Mouse (Mus musculus): ENCODE results near the gene Txnrd1.

The Txnrd1 gene

DNA sequence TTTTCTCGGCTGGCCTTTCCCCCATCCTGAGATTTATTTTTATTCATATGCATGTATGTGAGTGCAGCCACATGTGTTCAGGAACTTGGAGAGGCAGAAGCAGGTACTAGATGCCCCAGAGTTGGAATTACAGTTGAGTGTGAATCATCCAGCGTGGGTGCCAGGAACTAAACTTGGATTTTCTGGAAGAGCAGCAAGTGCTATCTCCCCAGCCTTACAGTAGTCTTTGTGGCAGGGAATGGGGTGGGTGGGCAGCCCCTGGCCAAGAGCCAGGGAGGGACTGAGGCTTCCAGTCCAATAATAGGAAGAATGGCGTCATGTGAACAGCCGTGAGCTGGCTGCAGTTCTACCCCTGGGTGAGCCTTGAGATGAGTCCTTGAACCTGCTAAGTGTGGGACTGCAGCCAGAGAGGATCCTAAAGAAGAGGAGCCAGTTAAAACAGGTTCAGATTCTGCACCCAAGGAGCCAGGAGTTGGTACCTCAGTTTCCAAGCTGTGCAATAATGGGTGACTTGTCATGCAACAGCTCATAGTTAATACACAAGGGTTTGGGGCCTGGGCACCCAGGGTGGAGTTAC, 85.7 kb downstream of the Txnrd1 start:
- DNase-seq: no peak

- no peak for DNase-seq
Measured at GRCm38 (mm10) chr10:82923547-82923946, 89.8 kb downstream of the Txnrd1 start.

DNA sequence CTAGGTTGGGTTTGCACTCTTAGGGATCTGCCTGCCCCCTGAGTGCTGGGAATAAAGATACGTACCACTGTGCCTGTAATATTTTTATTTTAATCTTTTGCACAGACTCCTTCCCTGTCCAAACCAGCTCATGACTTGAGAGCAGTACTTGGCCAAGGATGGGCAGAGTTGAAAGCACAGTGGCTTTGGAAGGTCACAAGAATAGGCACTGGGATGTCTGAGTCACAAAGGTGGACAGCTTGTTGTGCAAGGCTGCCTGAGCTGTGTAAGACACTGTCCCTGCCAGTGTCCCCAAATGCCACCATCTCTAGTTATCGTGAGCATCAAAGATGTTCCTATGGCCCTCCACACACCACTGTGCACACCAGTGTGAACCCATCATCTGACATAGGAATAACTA, 91.0 kb downstream of the Txnrd1 start:
- DNase-seq: no peak

- DNase-seq: no peak
Measured at GRCm38 (mm10) chr10:82925624-82926023, 91.9 kb downstream of the Txnrd1 start.

GRCm38 (mm10) chr10:82935018-82935633, 101.4 kb downstream of the Txnrd1 start:
- no peak for DNase-seq

GRCm38 (mm10) chr10:82935774-82936173, 102.0 kb downstream of the Txnrd1 start:
- no peak for DNase-seq
